Mouse (Mus musculus): ENCODE measurements at regions not wholly inside any gene's neighbourhood (a gene's known extent, or its start where the extent isn't known, plus 50 kb on each side); places are given as distances from the start of the nearest gene placed in this dataset.

GRCm38 (mm10) chr4:31877389-31877788, 86.5 kb upstream of the Map3k7 start:
- intact Hi-C loops (cut with DNase I), result no loop called here
- DNase-seq, result no peak
- no peak for TF ChIP-seq CTCF (IDR thresholded peaks at IDR 0.05)
- H3K27ac ChIP-seq, result no peak overlapping the region
- H3K4me3 ChIP-seq, result no peak overlapping the region

- no peak for DNase-seq
- no peak overlapping the region for H3K27ac ChIP-seq
- H3K4me3 ChIP-seq, result no peak overlapping the region
- intact Hi-C loops (cut with DNase I), result no loop called here
- no peak for TF ChIP-seq CTCF (IDR thresholded peaks at IDR 0.05)
Measured at GRCm38 (mm10) chr4:31878493-31879191, 85.3 kb upstream of the Map3k7 start.

- Histone ChIP-seq H3K4me3 (no peak overlapping the region), H3K27ac (no peak overlapping the region)
- no peak for TF ChIP-seq CTCF (IDR thresholded peaks at IDR 0.05)
- no peak for DNase-seq
- intact Hi-C loops (cut with DNase I), result no loop called here
Measured at GRCm38 (mm10) chr4:31879192-31879585, 84.7 kb upstream of the Map3k7 start.

GRCm38 (mm10) chr4:31880213-31880612, 83.7 kb upstream of the Map3k7 start:
- no peak overlapping the region for H3K4me3 ChIP-seq
- DNase-seq, result no peak
- intact Hi-C loops (cut with DNase I), result no loop called here
- no peak overlapping the region for H3K27ac ChIP-seq
- TF ChIP-seq CTCF (IDR thresholded peaks at IDR 0.05), result no peak

GRCm38 (mm10) chr4:31889673-31890072, 74.2 kb upstream of the Map3k7 start:
- intact Hi-C loops (cut with DNase I), result no loop called here
- H3K4me3 ChIP-seq, result no peak overlapping the region
- no peak for DNase-seq
- no peak overlapping the region for H3K27ac ChIP-seq
- TF ChIP-seq CTCF (IDR thresholded peaks at IDR 0.05), result no peak

GRCm38 (mm10) chr4:31909086-31909673, 54.7 kb upstream of the Map3k7 start:
- no peak overlapping the region for H3K4me3 ChIP-seq
- no peak overlapping the region for H3K27ac ChIP-seq
- TF ChIP-seq CTCF (IDR thresholded peaks at IDR 0.05), result no peak
- DNase-seq, result no peak
- intact Hi-C loops (cut with DNase I), result no loop called here

All from gastrocnemius, adult 2 months (tissue).